Mouse (Mus musculus): ENCODE measurements at regions not wholly inside any gene's neighbourhood (a gene's known extent, or its start where the extent isn't known, plus 50 kb on each side); places are given as distances from the start of the nearest gene placed in this dataset.

GRCm38 (mm10) chr11:63565471-63566232, 356.4 kb downstream of the Hs3st3b1 start:
- Histone ChIP-seq H3K9me3 (no peaks in the 10 kb centered on the region), H3K4me3 (no peak overlapping the region), H3K9ac (replicated peaks) (no peak overlapping the region), H3K4me2 (replicated peaks) (no peak overlapping the region), H3K4me1 (peaks cover 3% of the 10 kb centered on the region), H3K36me3 (no peaks in the 10 kb centered on the region), H3K27me3 (no peaks in the 10 kb centered on the region), H3K27ac (replicated peaks) (no peak overlapping the region)
- 81% methylated on average over 8 of the region's 8 CpGs for WGBS
- ATAC-seq (replicated peaks): no peak

- Histone ChIP-seq H3K9me3 (no peaks in the 10 kb centered on the region), H3K27me3 (no peaks in the 10 kb centered on the region), H3K36me3 (no peaks in the 10 kb centered on the region), H3K9ac (replicated peaks) (no peak overlapping the region), H3K4me1 (0 out of 2 replicates have a peak, but pooled peaks cover 6% of the 10 kb centered on the region), H3K4me3 (no peak overlapping the region), H3K27ac (replicated peaks) (no peak overlapping the region), H3K4me2 (replicated peaks) (no peak overlapping the region)
- no peak for ATAC-seq (replicated peaks)
- WGBS: 53% methylated on average over 15 of the region's 15 CpGs
These were observed 352.2 kb downstream of the Hs3st3b1 start for GRCm38 (mm10) chr11:63569785-63570479.

- Histone ChIP-seq H3K9ac (replicated peaks) (no peak overlapping the region), H3K27ac (replicated peaks) (no peak overlapping the region), H3K4me2 (replicated peaks) (no peak overlapping the region), H3K27me3 (no peaks in the 10 kb centered on the region), H3K9me3 (no peaks in the 10 kb centered on the region), H3K36me3 (no peaks in the 10 kb centered on the region), H3K4me1 (0 out of 2 replicates have a peak, but pooled peaks cover 6% of the 10 kb centered on the region), H3K4me3 (no peak overlapping the region)
- ATAC-seq (replicated peaks): no peak
- 90% methylated on average over 1 of the region's 1 CpGs for WGBS
These were observed 351.4 kb downstream of the Hs3st3b1 start for GRCm38 (mm10) chr11:63570646-63571045.

- no peaks in the 10 kb centered on the region for H3K9me3 ChIP-seq
- H3K4me1 ChIP-seq: 0 out of 2 replicates have a peak, but pooled peaks cover 6% of the 10 kb centered on the region
- H3K4me2 ChIP-seq (replicated peaks): no peak overlapping the region
- H3K9ac ChIP-seq (replicated peaks): no peak overlapping the region
- ATAC-seq (replicated peaks): no peak
- H3K4me3 ChIP-seq: no peak overlapping the region
- H3K36me3 ChIP-seq: no peaks in the 10 kb centered on the region
- no peak overlapping the region for H3K27ac ChIP-seq (replicated peaks)
- 57% methylated on average over 2 of the region's 2 CpGs for WGBS
- H3K27me3 ChIP-seq: no peaks in the 10 kb centered on the region
These were observed 348.8 kb downstream of the Hs3st3b1 start for GRCm38 (mm10) chr11:63573271-63573670.

DNA sequence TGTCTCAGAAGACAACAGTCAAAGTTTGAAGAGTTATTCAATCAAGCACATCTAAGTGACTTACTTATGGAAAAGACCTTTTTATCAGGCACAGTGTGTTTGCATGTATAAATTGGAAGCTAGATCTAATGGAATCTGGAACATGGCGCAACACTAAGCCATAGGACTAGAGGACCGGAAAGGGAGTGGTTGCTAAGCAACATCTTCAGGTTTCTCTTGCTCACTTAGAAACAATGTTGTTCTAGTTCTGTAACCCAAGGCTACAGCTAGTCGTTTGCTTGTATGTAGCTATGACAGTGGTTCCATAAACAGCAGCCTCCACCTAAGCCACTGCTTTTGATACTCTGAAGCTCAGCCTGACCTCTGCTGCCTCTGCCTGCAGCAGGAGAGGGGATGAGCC, 338.8 kb downstream of the Hs3st3b1 start:
- 0 out of 2 replicates have a peak, but pooled peaks cover 5% of the 10 kb centered on the region for H3K4me1 ChIP-seq
- H3K27ac ChIP-seq (replicated peaks): no peak overlapping the region
- no peaks in the 10 kb centered on the region for H3K27me3 ChIP-seq
- H3K36me3 ChIP-seq: no peaks in the 10 kb centered on the region
- H3K9ac ChIP-seq (replicated peaks): no peak overlapping the region
- ATAC-seq (replicated peaks): no peak
- H3K4me2 ChIP-seq (replicated peaks): no peak overlapping the region
- no peak overlapping the region for H3K4me3 ChIP-seq
- H3K9me3 ChIP-seq: no peaks in the 10 kb centered on the region
- 76% methylated on average over 3 of the region's 3 CpGs for WGBS

- Histone ChIP-seq H3K9ac (replicated peaks) (no peak overlapping the region), H3K4me2 (replicated peaks) (no peak overlapping the region), H3K27me3 (no peaks in the 10 kb centered on the region), H3K9me3 (no peaks in the 10 kb centered on the region), H3K36me3 (no peaks in the 10 kb centered on the region), H3K4me3 (no peak overlapping the region), H3K4me1 (0 out of 2 replicates have a peak, but pooled peaks cover 5% of the 10 kb centered on the region), H3K27ac (replicated peaks) (no peak overlapping the region)
- ATAC-seq (replicated peaks): peak; percentile 69; the same call in 1 of the 2 replicates
- 59% methylated on average over 8 of the region's 8 CpGs for WGBS
These were observed 336.7 kb downstream of the Hs3st3b1 start for GRCm38 (mm10) chr11:63585216-63585869.

DNA sequence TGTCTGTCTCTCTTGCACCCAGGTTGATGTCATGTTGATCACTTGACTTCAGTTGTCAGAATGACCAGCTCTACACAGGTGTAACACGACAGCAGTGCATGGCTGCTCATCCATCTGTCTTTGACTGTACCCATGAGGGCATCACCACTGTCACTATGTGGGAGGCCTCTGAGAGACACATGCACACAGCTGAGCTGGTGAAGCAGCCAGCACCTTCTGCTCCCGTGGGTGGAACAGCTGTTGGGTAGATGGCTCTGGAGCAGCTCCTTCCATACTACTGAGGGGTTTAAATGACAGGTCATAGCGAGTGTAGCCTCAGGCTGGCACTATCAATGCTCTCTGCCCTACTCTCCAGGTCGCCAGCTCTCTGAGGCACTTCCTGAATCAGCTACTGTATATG, 301.9 kb downstream of the Hs3st3b1 start:
- H3K27ac ChIP-seq (replicated peaks): no peak overlapping the region
- H3K9me3 ChIP-seq: no peaks in the 10 kb centered on the region
- no peak for ATAC-seq (replicated peaks)
- no peak overlapping the region for H3K4me3 ChIP-seq
- WGBS: 82% methylated on average over 4 of the region's 4 CpGs
- no peaks in the 10 kb centered on the region for H3K4me1 ChIP-seq
- H3K36me3 ChIP-seq: no peaks in the 10 kb centered on the region
- no peaks in the 10 kb centered on the region for H3K27me3 ChIP-seq
- H3K9ac ChIP-seq (replicated peaks): no peak overlapping the region
- no peak overlapping the region for H3K4me2 ChIP-seq (replicated peaks)

- Histone ChIP-seq H3K9me3 (no peaks in the 10 kb centered on the region), H3K9ac (replicated peaks) (no peak overlapping the region), H3K4me1 (no peaks in the 10 kb centered on the region), H3K36me3 (no peaks in the 10 kb centered on the region), H3K27ac (replicated peaks) (no peak overlapping the region), H3K27me3 (no peaks in the 10 kb centered on the region), H3K4me3 (no peak overlapping the region), H3K4me2 (replicated peaks) (no peak overlapping the region)
- no peak for ATAC-seq (replicated peaks)
- WGBS: 77% methylated on average over 11 of the region's 11 CpGs
These were observed 291.8 kb downstream of the Hs3st3b1 start for GRCm38 (mm10) chr11:63630336-63630735.

DNA sequence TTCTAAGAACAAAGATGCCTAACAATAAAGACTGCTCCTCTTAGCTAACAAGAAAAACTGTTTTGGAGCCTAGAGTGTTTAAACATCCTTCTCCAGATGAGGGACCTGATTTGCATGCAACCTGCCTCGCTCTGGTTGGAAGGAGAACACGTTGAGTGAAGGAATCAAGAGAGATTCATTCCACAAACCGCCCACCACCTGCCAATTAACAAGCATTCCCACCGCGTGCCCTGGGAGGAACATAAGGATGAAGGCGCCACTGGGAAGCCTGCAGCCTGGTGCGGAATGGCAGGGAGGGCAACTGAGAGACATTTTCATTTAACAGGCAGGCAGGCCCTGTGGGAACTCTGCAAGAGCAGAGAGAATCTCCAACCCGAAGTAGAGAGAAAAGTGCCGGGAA, 265.0 kb downstream of the Hs3st3b1 start:
- no peak overlapping the region for H3K27ac ChIP-seq (replicated peaks)
- H3K9ac ChIP-seq (replicated peaks): no peak overlapping the region
- ATAC-seq (replicated peaks): no peak
- H3K4me3 ChIP-seq: no peak overlapping the region
- WGBS: 55% methylated on average over 9 of the region's 9 CpGs
- H3K36me3 ChIP-seq: no peaks in the 10 kb centered on the region
- H3K9me3 ChIP-seq: no peaks in the 10 kb centered on the region
- H3K4me2 ChIP-seq (replicated peaks): no peak overlapping the region
- no peaks in the 10 kb centered on the region for H3K27me3 ChIP-seq
- H3K4me1 ChIP-seq: no peaks in the 10 kb centered on the region

DNA sequence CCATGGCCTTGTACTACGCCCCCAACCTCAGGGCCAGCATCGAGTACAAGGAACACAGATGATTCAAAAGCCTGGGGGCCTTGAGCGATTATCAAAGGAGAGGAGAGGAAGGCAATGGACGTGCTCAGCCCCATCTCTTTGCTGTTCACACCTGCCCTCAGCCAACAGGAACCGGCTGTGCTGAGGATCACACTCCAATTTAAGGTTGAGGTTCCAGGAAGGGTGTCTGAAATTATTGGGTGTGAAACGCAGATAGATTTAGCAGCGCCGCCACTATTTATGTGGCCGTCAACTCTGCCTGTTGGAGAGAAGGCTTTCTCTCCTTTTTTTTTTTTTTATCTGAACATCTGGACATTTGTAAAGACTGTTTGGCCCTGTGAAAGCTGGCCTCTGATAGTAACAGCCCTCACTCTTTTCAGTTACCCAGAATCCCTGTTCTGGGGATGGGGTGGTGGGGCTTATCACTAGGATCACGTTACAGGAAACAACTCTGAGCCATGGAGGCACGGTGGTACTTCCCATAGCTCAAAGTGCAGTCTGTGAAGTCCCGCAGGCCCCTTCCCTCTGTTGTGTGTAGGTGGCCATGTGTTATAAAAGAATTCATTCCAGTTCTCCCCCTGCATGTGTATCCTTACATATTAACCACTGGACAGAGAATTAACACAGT, 256.7 kb downstream of the Hs3st3b1 start:
- Histone ChIP-seq H3K36me3 (no peaks in the 10 kb centered on the region), H3K9me3 (no peaks in the 10 kb centered on the region), H3K4me2 (replicated peaks) (no peak overlapping the region), H3K4me1 (no peaks in the 10 kb centered on the region), H3K27me3 (no peaks in the 10 kb centered on the region), H3K9ac (replicated peaks) (no peak overlapping the region), H3K27ac (replicated peaks) (no peak overlapping the region), H3K4me3 (no peak overlapping the region)
- ATAC-seq (replicated peaks): no peak
- 74% methylated on average over 12 of the region's 12 CpGs for WGBS

DNA sequence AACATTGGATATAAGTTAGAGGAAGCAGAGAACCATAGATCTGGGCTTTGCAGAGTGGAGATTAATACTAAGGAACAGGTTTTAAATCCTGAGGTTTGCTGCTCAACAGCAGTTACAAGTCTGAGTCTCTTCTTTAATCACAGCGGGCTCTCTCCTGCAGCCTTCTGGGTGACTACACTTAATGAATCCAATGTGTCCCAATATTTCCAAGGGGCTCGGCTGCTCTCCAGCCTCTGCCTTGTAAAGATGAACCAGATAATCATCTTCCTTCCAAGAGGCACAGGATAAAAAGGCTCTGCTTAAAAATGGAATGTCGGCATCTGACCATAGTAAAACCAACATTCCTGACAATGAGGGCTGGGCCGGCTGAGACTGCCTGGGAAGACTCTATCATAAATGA, 251.6 kb downstream of the Hs3st3b1 start:
- H3K4me2 ChIP-seq (replicated peaks): no peak overlapping the region
- no peaks in the 10 kb centered on the region for H3K9me3 ChIP-seq
- H3K36me3 ChIP-seq: no peaks in the 10 kb centered on the region
- H3K27me3 ChIP-seq: no peaks in the 10 kb centered on the region
- no peak overlapping the region for H3K4me3 ChIP-seq
- ATAC-seq (replicated peaks): no peak
- 53% methylated on average over 4 of the region's 4 CpGs for WGBS
- H3K4me1 ChIP-seq: no peaks in the 10 kb centered on the region
- no peak overlapping the region for H3K9ac ChIP-seq (replicated peaks)
- no peak overlapping the region for H3K27ac ChIP-seq (replicated peaks)

DNA sequence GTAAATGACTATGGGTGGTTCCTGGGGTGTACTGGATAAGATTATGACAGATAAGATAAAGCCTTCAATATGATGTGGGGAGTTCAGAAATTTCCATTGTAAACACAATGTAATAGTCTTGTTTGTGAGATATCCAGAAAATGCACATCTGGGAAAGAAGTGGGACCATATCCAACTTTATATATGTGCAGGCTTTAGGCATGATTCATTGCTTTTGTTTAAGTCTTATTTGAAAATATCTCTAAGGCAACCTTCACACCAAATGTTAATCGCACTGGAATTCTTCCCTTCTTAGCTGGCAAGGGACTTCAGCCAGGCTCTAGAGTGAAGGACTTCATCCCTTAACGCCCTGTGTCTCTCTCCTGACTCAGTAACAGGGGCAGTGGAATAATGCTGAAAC, 250.3 kb downstream of the Hs3st3b1 start:
- 80% methylated on average over 2 of the region's 2 CpGs for WGBS
- H3K4me2 ChIP-seq (replicated peaks): no peak overlapping the region
- ATAC-seq (replicated peaks): no peak
- no peak overlapping the region for H3K27ac ChIP-seq (replicated peaks)
- no peaks in the 10 kb centered on the region for H3K36me3 ChIP-seq
- H3K9me3 ChIP-seq: no peaks in the 10 kb centered on the region
- H3K4me3 ChIP-seq: no peak overlapping the region
- H3K4me1 ChIP-seq: no peaks in the 10 kb centered on the region
- no peaks in the 10 kb centered on the region for H3K27me3 ChIP-seq
- no peak overlapping the region for H3K9ac ChIP-seq (replicated peaks)
